Mouse (Mus musculus): Measurements from ENCODE around the gene Ttc6.

DNA sequence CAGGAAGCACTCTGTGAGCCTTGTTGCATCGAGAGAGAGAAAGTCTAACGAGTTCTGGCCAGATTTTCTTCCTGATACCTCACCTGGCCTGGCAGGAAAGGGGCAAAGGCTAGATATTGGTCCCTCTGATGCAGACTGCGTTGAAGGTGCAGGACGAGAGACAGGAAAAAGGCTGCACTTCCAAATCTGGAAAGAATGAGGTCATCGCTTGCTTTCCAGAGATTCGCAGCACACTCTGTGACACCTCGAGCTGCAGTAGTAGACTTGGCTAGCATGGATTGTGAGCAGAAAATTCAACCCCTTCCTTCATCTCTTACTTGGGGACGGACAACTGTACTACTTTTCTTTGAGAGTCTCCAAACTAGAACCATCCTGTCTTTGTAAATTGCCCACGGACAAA lies 7.9 kb downstream of the Ttc6 start:
- no peak for TF ChIP-seq CTCF (IDR thresholded peaks at IDR 0.05; ENCODE audit: low read depth, low read length)
- TF ChIP-seq GATA1 (IDR thresholded peaks at IDR 0.05; ENCODE audit: borderline replicate concordance, low read length): no peak
- no peak for TF ChIP-seq TAL1 (conservative IDR thresholded peaks at IDR 0.05; ENCODE audit: low read depth, low read length)
- TF ChIP-seq POLR2AphosphoS5 (IDR thresholded peaks at IDR 0.05; ENCODE audit: insufficient replicate concordance, low read depth, low read length): no peak

Measured in G1E (cell line).